Mouse (Mus musculus) heart, postnatal 10 days (tissue): ENCODE measurements around the gene Gjb2. TPM values are rescaled to one million over a fixed set of nuclear protein-coding genes. Genes with fewer than 3 reads are reported as not detected.

Experiments
- DNase-seq, 2 experiments: peaks; one replicate each; pipeline ENCODE4 v3.0.0; 2021
- intact Hi-C: fragments of 180-260 bp; cut with DNase I; formaldehyde crosslinking; loops from one replicate; pipeline ENCODE4 v1.15.1; 2025
- total RNA-seq, 2 experiments: library from RNA; stranded (reverse); gene quantifications; 2 replicates each; pipeline ENCODE4 v1.2.3; 2021

Gene Gjb2
- total RNA-seq: under 1 TPM; 0.10 TPM

DNA sequence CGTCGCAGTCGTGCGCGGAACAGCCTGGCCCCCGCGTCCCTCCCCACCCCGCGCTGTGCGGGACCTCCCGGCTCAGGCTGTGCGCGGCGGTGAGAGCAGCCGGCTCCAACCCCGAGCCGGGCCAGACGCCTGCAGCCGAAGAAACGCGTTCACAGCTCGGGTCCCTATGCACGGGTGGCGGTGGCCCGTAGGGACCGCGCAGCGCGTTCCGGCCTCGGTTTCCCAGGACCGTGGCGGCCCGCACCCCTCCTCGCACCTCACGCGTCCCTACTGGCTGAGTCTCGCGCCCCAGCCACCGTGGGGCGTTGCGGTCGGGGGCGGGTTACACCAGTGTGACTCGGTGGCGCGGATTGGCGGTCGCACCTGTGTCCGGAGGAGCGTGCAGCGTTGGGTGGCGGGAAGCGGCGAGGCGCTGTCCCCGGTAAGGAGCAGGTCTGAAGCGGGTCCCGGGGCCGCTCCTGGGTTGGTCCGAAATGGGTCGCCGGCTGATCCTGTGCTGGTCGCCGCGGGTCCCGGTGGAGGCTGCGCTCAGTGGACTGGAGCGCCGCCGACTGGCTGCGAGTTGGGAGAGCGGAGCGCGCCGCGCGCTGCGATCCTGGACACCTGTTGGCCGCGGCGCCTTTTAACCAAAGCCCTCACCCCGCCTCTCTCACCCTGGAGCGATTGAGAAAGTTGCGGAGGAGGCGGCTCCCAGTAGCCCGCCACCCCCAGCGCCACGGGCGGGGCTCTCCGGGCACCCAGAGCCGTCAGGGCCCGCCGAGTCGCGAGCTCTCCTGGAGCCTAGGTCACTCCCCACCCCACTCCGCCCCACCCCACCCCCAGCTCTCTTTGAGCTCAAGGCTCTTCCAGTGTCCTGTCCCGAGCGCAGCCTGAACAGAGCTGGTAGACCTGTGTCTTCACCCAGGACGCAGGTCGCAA, at the start of gene Gjb2:
Gene Gjb2 (minus strand): TSS at position 597 of the 918 bp plus-strand sequence.
- DNase-seq: peak; percentile 20 to 30
- intact Hi-C loops: loop anchor here (5.0 kb wide), 1 partner anchor 303 kb away; no protein-coding TSS in a partner anchor

DNA sequence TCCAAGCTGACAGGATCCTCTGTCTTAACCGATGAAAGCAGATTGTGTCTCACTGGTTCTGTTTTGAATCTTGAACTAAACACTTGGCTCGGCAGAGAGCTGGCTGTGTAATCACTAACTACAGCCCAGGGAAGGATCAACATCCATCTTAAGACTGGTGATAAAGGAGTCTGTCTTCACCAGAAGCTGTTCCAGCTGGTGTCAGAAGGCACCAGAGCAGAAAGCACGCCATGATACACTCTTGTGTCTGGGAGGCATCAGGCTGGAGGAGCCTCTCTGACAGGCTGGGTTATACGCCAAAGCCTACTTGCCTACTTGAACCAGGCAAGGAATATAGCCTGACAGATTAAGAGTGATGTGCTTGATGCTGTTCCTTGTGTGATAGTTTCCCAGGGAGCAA, 41.2 kb upstream of the Gjb2 start:
- DNase-seq: peak in 1 of 2 experiments; percentile 5
- intact Hi-C loops: no loop called here

DNA sequence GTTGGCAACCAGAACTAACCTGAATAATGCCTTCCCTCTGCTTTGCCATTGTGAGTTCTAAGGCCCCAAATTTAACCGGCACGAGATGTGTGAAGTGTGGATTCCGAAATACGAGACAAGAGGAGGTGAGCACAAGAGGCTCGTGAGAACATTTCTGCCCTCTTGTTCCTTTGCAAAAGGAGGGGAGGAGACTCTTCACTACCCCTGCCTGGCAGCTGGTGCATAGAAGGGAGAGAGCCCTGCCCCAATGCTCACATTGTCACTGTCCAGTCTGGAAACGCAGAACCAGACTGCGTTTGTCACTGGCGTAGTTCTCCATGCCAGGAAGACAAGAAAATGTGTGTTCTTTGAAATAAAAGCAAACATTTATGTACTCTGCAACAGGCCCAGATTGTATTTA, 30.8 kb upstream of the Gjb2 start:
- intact Hi-C loops: no loop called here
- no peak for DNase-seq

DNA sequence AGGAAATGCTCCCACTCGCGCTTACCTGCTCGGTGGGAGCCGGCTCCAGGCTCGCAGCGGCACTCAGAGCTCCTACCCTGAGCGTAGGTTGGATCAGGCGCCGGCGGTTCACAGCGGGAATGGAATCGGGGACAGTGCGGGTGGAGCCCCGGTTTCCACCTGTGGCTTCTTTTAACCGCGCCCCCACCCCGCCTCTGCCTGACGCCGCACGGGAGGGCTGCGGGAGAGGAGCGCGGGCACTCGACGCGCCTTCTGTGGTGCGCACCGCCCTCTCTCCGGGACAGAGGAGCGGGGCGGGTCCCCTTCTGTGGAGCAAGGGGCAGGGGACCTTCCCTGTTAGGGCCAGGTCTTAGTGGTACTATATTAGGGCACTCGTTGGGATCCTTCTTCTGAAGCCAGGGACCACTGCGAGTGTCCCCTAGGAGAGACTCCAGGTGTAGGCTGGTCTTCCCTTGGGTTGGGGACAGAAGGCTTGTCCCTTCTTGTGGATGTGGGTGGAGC, 28.7 kb upstream of the Gjb2 start, which contains the start of gene Gjb6:
Gene Gjb6 (minus strand): TSS at position 451 of the 501 bp plus-strand sequence.
- intact Hi-C loops: no loop called here
- no peak for DNase-seq

DNA sequence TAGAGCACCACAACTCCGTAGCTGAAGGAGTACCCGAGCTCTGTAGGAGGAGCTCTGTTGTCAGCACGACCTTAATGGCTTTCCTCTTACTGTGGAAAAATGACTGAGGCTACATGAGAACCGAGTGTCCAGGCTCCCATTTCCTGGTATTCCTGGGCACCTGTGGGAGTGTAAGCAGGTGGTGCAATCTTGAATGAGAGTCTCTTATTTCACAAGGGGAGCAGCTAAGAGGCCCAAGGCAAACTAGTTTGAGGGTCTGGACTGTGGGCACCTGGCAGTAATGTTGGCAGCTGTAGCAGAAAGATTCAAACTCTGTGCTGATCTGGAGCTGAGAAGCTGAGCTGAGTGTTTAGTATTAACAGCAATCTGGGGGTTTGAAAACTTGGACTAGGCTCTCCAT, 22.9 kb upstream of the Gjb2 start:
- intact Hi-C loops: no loop called here
- DNase-seq: no peak

DNA sequence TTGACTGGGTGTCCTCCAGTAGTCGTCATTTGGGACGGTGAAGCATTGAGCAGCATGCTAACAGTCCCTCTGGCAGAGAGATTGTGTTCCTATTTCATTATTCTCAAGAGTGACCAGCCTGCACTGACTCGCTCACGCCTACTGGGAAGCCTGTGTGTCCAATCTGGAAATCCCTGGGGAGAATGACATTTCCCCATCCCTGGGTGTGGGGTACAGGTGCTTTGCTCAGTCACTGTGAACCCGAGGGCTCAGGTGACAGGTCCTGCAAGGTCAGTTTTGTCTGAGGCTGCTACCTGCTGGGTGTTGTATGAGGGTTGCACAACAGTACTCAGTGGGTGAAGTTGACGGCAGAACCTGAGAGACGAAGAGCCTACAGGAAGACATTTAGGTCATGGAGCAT, 17.8 kb upstream of the Gjb2 start:
- intact Hi-C loops: no loop called here
- no peak for DNase-seq

DNA sequence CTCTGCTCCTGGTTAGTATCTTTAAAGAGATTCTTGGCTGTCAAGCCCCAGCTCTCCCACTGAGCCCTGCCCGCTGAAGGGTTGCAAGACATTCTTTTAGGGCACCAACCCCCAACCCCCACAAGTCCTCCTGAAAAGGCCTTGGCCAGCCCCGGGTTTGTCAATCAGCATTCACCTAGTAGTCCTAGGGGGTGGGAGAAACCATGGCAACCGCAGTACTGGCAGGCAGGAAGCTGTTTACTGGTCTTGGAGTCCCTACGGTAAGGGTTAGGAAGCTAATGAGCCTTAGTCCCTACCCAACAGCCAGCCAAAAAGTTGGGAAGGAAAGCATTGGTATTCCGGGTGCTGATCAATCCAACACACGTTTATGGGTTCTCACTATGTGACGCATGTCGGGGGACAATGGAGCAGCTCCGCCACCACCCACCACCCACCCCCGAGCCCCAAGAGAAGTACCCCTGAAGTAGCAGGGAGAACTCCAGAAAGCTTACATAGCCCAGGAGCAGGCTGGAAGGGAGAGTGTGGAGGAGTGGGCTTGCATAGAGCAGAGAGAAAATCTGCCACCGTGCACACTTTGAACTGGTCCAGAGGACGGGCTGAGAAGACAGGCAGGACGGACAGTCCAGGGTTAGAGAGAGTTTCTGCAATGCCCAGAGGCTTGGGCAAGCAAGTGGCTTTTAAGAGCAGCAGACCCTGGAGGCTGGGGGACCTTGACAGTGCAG, 11.5 kb upstream of the Gjb2 start, which contains the start of gene Gm4491:
Gene Gm4491 (minus strand): TSS at position 61 of the 722 bp plus-strand sequence.
- intact Hi-C loops: no loop called here
- DNase-seq: no peak

DNA sequence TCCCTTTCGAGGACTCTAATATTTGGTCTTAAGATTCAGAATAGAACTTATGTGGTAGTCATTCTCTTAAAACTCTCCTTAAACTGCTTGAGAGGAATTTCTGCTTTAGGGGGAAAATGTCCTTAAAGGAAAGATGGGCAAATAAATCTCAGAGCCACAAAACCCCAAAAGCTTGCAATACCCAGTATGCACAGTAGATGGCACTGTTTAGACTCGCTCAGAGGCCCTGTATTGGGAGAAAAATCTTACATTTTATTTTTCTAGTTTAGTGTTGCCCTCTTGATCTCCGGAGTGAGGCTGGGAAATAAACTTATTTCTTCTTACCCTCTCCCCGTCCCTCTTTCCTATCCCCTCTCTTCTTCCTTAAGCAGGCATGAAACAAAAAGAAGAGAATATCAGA, 4.7 kb upstream of the Gjb2 start:
- peak; percentile 43 to 64 for DNase-seq

DNA sequence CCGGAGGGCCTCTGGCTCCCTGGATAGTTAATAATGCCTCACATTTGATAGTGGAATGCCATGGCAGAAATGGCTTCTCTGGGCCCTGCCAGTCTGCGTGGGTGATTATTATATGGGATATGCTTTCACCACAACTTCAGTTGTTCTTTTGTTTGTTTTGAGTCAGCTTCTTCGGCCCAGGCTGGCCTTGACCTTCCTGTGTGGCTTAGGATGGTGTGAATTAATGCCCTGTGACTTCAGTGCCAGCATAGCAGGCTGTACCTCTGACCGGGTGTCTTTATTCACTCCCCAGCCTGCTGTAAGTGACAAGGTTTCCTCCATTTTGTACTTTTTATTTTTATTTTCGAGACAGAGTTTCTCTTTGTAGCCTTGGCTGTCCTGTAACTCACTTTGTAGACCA, 3.4 kb upstream of the Gjb2 start:
- intact Hi-C loops: loop anchor here (5.0 kb wide), 1 partner anchor 299 kb away; no protein-coding TSS in a partner anchor
- DNase-seq: no peak

More for the DNA sequence above, 4.7 kb upstream of the Gjb2 start:
- intact Hi-C loops: loop anchor here (1.0 to 5.0 kb wide), 2 partner anchors 253 to 298 kb away; no protein-coding TSS in a partner anchor

DNA sequence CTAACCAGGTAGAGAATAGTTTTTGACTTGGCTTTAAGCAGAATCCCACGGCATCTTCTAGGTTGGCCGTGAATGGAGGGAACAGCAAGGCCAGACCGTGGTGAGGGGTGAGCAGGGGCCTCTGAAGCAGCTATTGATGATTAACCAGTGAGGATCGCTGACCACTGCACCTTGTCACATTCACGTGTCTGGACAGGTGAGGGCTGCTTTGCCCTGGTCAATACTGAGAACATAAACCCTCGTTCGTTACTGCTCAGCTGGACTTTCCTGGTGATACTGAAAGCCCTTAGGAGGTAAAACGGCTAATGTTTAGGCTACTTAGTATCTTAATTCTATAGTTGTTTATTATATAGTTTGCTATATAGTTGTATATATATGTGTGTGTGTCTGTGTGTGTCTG, 2.6 kb upstream of the Gjb2 start:
- intact Hi-C loops: loop anchor here (5.0 kb wide), 1 partner anchor 300 kb away; no protein-coding TSS in a partner anchor
- no peak for DNase-seq

DNA sequence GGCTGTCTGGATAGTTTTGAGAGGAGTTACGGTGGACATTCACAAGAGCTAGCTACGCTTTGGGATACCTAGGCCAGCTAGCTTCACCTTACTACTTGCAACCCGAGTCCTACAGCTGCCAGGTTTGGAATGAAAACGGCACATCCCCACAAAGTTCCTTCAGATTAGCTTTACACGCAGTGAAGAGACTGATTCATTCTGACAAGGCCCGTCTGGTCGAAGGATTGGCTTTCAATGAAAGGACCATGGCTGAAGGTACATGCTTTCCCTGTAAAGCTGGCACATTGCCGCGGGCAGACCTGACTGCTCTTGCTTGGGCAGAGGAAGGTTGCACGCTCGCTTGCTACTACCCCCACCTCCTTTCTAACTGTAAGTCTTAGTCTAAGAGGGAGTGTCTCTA, 1.2 kb upstream of the Gjb2 start:
- intact Hi-C loops: loop anchor here (5.0 kb wide), 1 partner anchor 302 kb away; no protein-coding TSS in a partner anchor
- DNase-seq: no peak

DNA sequence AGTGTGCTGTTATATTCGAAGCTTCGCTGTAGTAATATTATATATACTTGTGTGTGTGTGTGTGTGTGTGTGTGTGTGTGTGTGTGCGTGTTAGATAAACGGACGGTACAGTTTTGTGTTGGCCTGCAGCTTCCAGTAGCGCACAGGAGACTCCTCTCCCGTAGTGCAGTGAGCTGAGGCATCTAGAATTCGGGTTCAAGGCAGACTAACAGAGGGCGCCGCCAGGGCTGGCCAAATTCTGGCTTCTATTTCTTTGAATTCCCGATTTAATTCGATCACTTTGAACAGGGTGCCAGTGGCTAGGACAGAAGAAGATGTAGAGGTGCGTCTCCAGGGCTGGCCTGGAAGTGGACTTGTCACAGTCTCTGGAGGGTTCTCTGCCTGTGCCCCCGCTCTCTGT, 609 bp upstream of the Gjb2 start:
- DNase-seq: no peak
- intact Hi-C loops: loop anchor here (5.0 kb wide), 1 partner anchor 302 kb away; no protein-coding TSS in a partner anchor

DNA sequence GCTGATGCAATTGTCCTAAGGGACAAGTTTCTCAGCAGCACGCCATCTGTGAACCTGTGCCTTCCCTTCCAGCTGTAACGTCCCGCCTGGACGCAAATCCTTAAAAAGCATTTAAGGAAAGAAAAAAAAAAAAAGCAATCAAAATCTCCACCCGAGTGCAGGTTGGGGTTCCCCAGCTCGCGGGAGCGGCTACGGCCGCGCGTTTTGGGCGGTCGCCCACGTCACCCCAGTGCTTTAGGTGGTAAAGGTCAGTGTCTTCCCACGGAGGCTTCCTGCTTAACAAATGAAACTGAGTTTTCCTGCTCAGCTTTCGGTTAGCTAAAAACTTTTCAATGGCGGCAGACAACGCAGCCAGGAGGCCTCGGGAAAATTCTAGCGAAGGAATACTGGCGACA, 794 bp downstream of the Gjb2 start:
- intact Hi-C loops: no loop called here
- peak in 1 of 2 experiments; percentile 23 for DNase-seq

DNA sequence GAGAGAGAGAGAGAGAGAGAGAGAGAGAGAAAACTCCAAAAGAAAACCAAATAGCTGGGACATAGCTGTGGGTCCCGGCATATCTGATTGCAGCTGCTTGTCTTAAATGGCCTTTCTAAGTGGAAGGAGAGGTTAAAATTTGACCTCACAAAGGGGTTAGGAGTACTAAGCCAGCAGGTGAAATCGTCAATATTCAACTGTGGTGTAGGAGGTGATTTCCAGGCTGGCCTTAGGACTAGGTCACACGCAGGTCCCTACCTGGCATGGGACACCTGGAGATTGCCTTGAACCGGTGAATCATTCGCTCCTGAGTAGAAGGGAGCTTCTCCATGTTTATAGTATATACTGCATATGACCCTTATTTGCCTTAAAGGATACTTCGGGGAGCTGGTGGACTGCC, 1.4 kb downstream of the Gjb2 start:
- no peak for DNase-seq
- intact Hi-C loops: no loop called here

DNA sequence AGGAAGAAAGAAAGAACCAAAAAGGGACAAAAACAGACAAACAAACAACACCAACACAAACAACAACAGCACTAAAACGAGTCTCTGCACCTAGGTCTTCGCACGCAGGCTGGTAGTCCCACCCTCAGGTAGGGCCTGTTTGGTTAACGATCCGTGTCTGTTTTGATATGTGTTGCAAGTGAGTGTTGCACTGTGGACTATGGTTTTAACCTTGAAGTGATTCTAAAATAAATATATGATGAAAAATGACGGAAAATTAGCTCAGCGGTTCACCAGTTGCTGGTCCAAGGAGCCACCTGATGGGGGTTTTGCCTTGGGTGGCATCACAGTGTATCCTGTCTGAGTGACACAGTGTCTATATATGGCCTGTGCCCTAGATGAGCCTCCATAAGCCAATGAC, 2.9 kb downstream of the Gjb2 start:
- DNase-seq: no peak
- intact Hi-C loops: no loop called here

DNA sequence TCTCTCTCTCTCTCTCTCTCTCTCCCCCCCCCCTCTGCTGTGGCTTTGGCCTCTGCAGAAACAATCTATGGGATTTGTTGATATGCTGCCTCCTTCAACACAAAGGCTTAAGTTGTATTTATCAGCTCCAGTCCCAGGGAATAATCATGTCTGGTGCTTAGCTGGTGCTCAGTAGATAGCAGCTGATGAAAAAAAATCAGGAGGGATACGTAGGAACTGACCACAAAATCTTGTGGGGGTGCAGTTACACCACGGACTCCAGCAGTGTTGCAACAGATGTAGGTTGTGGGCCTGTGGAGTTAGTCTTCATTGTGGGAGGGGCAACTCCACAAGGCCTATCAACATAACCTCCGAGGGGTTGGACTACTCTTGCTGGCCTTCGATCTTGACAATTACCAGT, 8.6 kb downstream of the Gjb2 start:
- DNase-seq: no peak
- intact Hi-C loops: no loop called here

DNA sequence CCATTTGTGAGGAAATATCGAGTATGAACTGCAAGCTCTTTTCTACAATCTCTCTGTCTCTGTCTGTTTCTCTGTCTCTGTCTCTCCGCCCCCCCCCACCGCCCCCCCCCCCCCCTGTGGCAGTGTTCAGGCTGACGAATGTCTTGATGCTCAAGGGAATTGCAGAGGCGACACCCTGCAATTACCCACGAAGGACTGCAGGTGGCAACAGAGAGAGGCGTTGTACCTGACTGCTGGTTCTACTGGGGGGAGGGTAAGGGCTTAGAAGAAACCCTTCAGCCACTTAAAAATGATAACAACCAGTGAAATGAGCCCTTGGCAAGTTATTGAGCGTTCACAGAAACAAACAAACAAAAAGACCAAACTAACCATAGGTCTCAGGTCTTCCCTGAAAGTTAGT, 11.5 kb downstream of the Gjb2 start:
- peak; percentile 35 to 65 for DNase-seq
- intact Hi-C loops: no loop called here

DNA sequence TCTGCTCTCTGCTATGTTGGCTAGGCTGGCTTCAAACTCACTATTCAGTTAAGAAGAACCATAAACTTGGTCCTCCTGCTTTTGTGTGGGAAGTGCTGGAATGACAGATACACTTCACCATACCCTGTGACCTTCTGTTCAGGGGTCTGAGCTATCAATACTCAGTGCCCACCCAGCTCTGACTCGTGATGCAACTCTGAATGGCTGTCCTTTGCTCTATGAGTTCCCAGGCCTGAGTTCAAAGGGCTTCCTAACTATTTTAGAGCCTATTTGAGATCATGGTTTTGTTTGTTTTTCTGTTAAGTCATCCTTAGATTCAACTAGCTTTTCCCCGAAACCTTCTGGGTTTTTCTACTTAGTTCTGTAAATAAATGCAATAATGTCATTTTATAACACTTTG, 14.5 kb downstream of the Gjb2 start:
- DNase-seq: no peak
- intact Hi-C loops: no loop called here

DNA sequence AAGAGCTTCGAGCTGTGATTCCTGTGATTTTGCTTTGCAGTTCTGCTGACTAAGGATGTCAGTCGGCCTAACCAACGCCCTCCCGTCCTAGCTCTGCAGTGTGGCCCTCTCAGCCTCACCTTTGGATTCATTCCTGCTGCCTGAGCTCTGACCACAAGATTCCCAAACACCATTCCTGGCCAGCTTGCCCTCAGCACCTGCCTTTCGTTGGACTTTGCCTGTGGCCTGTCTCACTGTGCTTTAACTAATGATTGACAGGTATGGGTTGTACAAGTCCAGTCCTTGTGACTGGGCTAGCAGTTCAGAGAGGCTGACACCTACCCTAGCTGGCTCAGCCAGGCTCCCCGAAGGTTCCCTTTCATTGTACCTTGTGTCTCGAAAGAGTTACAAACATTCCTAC, 15.4 kb downstream of the Gjb2 start:
- intact Hi-C loops: no loop called here
- DNase-seq: no peak

DNA sequence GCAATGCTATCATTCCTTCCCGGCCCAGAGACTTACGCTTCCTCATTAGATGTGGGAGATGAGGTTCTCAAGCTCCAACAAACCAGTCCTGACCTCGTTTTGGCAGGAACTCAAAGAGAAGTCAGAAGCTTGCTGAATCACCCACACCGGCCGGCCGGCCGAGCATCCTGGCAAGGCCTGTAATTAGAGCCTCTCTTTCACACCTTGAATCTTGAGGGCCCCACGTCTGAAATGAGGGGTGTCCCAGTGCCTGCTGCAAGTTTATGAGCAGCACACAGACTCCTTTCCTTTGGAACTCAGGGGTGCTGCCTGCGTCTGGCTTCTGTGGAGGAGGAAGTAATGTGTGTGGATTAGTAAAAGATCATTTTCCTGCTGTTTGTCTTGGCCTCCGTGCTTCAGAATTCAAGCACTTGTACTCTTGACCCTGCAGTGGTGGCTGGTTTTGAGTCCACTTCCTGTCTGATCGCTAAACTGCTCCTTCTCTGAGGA, 20.3 kb downstream of the Gjb2 start:
- peak in 1 of 2 experiments; percentile 7 for DNase-seq
- intact Hi-C loops: no loop called here

DNA sequence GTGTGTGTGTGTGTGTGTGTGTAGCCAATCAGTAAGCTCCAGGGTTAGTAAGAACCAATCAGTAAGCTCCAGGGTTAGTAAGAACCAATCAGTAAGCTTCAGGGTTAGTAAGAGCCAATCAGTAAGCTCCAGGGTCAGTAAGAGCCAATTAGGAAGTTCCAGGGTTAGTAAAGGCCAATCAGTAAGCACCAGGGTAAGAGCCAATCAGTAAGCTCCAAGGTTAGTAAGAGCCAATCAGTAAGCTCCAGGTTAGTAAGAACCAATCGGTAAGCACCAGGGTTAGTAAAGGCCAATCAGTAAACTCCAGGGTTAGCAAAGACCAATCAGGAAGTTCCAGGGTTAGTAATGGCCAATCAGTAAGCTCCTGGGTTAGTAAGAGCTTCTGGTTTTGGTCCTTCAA, 21.6 kb downstream of the Gjb2 start:
- DNase-seq: no peak
- intact Hi-C loops: no loop called here
